Mouse (Mus musculus) Patski (cell line): ENCODE measurements at regions not wholly inside any gene's neighbourhood (a gene's known extent, or its start where the extent isn't known, plus 50 kb on each side); places are given as distances from the start of the nearest gene placed in this dataset.

Experiments used
- ATAC-seq: fragments of 100-300 bp; one replicate; pipeline ENCODE4 v1.8.0; 2021
- CTCF ChIA-PET: fragments of 350-600 bp; sonication (Branson Sonifier 250); formaldehyde crosslinking; loops from one replicate; lab custom pipeline; 2022; ENCODE audit warnings: inconsistent platforms; lab: Charles Lee
- POLR2A ChIA-PET: fragments of 350-600 bp; sonication (Branson Sonifier 250); formaldehyde crosslinking; loops from one replicate; lab custom pipeline; 2022; ENCODE audit warnings: antibody characterized with exemption, inconsistent platforms; lab: Charles Lee
- DNase-seq: peaks from one replicate; pipeline ENCODE4 v3.0.0-alpha.2; 2011; ENCODE audit warnings: low read depth, low spot score
- H3K27me3 ChIP-seq: fragments of 371-371 bp; one replicate; pipeline ENCODE4 v1.5.1; 2021
- CTCF ChIP-seq: fragments of 100-300 bp; IDR thresholded peaks from one replicate; pipeline ENCODE4 v1.5.1; 2021
- in situ Hi-C: fragments of 300-500 bp; cut with MboI; formaldehyde crosslinking; loops from 3 replicates; pipeline ENCODE4 v1.11.1; 2018; ENCODE audit warnings: low pct_unique_long_range_greater_than_20kb, mixed read lengths

DNA sequence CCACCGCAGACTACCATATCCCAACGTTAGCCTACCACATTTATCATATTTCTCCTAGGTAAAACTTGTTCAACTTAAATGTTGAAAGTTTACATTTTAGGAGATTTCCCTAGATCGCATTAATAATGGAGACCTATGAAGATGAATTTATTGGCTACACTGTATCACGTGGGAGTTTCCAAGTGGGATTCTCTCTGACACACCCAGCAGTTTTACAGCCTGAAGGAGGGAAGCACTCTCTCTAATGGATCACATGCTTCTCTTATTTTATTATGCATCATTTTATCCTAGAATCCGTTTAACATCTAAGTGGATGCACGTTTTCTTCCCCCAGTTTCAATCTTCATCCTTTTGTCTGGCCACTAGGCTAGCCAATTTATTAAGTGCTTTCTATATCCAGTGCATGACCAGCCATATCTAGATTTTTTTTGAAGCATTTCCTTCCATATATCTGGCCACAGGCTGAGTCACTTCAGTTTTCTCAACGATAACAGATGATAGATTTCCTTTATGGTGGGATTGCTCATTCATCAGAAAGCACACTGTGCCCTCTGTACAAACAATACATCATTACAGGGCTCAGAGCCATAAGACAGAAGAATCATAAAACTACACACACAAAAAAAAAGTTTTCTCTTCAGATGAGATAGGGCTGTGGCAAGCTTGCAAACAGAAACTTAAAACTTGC is 476.3 kb upstream of the Syt1 start:
- TF ChIP-seq CTCF: no peak
- H3K27me3 ChIP-seq: no peaks in the 10 kb centered on the region
- CTCF ChIA-PET: interaction anchor here (2.1 kb wide), 1 partner anchor 9 kb away, joined by 5 read pairs; no protein-coding TSS in a partner anchor
- in situ Hi-C loops: loop anchor here (25.0 kb wide), 1 partner anchor 1025 kb away; no protein-coding TSS in a partner anchor
- POLR2A ChIA-PET: no interaction called here
- no peak for DNase-seq
- ATAC-seq: no peak

DNA sequence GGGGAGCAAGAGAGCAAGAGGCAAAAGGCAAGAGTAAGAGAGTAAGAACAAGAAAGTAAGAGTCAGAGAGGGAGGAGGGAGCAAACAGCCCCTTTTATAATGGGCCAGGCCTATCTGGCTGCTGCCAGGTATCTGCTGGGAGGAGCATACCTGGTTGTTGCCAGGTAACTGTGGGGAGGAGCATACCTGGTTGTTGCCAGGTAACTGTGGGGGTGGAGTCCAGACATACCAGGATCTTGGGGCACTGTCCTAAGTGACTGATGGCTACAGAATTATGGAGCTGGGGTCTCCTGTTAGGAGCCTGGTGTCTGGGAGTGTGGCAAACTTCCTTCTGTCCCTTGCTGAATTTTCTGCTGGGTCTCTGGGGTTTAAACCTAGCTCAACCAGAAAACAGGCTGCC is 469.8 kb upstream of the Syt1 start:
- no peak for TF ChIP-seq CTCF
- ATAC-seq (no peak), DNase-seq (no peak)
- CTCF ChIA-PET: no interaction called here
- in situ Hi-C loops: loop anchor here (25.0 kb wide), 1 partner anchor 1018 kb away; no protein-coding TSS in a partner anchor
- no peaks in the 10 kb centered on the region for H3K27me3 ChIP-seq
- POLR2A ChIA-PET: no interaction called here

DNA sequence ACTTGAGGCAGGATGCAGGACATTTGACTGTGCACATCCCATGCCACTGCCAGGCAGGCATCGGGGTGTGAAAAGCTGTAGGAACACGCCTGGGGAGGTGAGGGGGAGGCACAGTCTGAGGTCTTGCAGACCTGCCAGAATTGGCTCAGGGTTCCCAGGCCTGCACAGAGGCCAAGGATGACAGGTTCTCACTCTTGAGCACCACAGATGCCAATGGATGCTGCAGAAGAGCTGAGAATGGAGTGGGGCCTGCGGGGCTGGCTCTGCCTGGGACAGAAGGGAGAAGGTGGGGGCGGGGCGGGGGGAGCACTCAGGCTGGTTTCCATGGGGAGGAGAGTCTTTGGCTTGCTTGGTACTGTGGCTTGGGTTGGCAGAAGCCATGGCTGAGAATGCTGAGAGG is 469.2 kb upstream of the Syt1 start:
- no peak for DNase-seq
- in situ Hi-C loops: loop anchor here (25.0 kb wide), 1 partner anchor 1018 kb away; no protein-coding TSS in a partner anchor
- no peak for ATAC-seq
- H3K27me3 ChIP-seq: no peaks in the 10 kb centered on the region
- ChIA-PET POLR2A (no interaction called here), CTCF (no interaction called here)
- no peak for TF ChIP-seq CTCF

DNA sequence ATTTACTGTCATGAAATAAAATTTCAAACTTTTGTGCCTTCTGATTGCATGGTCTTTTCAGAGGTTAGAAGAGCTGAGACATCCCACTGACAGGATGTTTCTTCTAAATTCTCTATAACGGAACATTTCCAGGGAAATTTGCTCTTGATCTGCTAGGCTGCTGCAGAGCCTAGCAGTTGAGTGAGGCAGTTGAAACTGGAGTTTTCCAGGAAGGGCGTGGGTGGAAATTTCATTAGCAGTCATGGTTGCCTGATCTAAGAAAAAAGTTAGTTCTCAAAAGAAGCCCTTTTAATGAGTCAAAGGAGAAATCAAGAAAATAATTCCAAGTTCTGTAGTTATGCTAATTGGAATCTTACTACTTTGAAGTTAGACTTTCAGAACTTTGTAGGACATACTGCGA is 455.7 kb upstream of the Syt1 start:
- CTCF ChIA-PET: no interaction called here
- ATAC-seq (no peak), DNase-seq (no peak)
- H3K27me3 ChIP-seq: no peaks in the 10 kb centered on the region
- POLR2A ChIA-PET: no interaction called here
- in situ Hi-C loops: no loop called here
- no peak for TF ChIP-seq CTCF

DNA sequence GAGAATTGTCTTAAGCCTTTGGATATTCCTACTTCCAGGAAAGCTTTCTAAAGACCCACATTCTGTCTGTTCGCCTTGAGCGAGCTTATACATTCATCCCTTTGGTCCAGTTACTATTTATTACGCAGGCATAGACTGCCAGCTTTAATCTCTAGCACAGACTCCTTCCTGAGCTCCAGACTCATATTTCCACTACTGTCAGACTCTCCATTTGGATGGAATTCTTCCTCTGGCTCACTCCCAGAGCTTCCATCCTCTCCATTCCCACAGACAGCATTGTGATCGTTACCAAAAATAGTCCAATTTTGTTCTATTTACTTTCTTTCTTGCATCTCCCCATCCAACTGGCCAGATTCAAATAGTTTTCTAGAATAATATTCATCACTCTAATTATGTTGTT is 420.3 kb upstream of the Syt1 start:
- no peak for TF ChIP-seq CTCF
- no peak for DNase-seq
- no peak for ATAC-seq
- H3K27me3 ChIP-seq: peaks cover 4% of the 10 kb centered on the region
- in situ Hi-C loops: no loop called here
- POLR2A ChIA-PET: no interaction called here
- CTCF ChIA-PET: no interaction called here

DNA sequence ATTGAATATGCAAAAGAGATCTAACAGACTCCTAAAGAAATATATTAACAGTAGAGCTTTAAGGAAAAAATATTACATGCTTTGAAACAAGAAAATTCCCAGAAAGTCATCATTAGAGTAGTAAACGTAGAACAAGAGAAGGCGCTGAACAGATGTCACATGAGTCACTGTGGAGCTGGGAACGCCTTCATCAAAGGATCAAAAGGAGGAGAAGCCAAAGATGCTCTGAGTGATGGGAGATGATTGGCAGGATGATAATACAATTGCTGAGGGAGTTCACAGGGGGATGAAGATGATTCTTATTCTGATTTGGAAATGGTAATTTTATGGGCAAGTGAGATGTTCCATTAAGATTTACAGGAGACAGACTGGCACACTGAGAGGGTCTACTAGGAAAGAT is 417.1 kb upstream of the Syt1 start:
- peaks cover 4% of the 10 kb centered on the region for H3K27me3 ChIP-seq
- in situ Hi-C loops: no loop called here
- CTCF ChIA-PET: no interaction called here
- POLR2A ChIA-PET: no interaction called here
- DNase-seq: no peak
- no peak for TF ChIP-seq CTCF
- no peak for ATAC-seq

DNA sequence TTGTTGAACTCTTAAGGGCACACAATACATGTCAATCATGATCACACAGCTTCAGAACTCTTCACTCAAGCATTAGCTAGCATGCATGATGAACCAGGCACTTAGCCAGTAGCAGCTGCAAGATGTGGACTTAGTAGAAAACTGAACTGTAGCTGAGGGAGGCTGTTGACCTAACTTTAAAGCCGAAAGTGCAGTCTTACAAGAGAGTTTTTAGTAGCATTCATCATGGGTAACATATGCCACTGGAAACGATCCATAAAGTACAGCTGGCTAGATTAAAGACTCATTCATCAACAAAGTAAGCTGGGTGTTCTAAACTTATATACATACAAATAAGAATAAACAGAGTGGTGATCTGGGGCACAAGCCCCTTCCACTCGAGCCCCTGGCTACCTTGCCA is 396.2 kb upstream of the Syt1 start:
- CTCF ChIA-PET: no interaction called here
- POLR2A ChIA-PET: no interaction called here
- no peak for DNase-seq
- in situ Hi-C loops: no loop called here
- TF ChIP-seq CTCF: no peak
- no peaks in the 10 kb centered on the region for H3K27me3 ChIP-seq
- no peak for ATAC-seq

DNA sequence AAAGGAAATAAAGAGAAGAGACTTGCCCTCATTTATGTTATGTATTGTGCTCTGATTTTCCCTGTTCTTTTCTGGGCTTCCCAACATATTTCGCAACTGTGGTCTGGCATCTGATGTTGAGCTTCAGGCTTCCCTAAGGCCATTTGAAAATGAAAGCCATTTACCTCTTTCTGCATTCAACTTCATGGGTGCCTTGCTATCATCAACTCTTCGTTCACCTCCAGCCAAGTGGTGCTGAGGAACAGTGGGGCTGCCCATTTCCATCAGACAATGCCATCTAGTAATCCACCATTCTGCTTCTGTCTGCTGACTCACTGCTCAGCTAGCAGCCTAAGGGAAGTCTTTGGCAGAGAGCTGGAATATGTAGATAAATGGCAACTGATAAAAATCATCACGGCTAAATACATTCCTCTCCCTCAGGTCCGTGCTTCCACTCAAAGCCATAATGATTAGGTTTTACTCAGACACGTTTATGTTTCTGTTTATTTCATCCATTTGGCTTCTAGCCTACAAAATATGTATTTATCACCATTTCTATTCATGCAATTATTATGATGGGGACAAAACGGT is 394.4 kb upstream of the Syt1 start:
- no peak for TF ChIP-seq CTCF
- CTCF ChIA-PET: interaction anchor here (1.5 kb wide), 1 partner anchor 25 kb away, joined by 4 read pairs; no protein-coding TSS in a partner anchor
- H3K27me3 ChIP-seq: no peaks in the 10 kb centered on the region
- DNase-seq (no peak), ATAC-seq (no peak)
- in situ Hi-C loops: no loop called here
- POLR2A ChIA-PET: no interaction called here

DNA sequence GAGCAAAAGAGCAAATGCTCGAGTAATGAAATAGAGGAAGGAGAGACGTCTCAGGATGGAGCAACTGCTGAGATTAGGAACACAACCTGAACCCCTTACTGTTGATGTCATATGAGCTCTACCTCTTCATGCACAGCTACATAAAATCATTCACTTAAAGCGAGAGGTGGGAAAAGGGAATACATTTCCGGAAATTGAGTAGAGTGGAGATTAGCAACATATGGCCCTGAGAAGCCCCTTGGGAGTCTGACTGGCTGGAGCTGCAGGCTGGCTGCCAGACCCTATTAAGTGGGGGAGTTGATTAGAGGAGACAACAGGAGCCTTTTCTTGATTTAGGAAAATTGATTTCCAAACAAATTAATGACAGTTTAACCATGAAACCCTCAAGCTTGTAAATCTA is 373.0 kb upstream of the Syt1 start:
- no peak for TF ChIP-seq CTCF
- ChIA-PET POLR2A (no interaction called here), CTCF (no interaction called here)
- DNase-seq (no peak), ATAC-seq (no peak)
- peaks cover 14% of the 10 kb centered on the region for H3K27me3 ChIP-seq
- in situ Hi-C loops: no loop called here

DNA sequence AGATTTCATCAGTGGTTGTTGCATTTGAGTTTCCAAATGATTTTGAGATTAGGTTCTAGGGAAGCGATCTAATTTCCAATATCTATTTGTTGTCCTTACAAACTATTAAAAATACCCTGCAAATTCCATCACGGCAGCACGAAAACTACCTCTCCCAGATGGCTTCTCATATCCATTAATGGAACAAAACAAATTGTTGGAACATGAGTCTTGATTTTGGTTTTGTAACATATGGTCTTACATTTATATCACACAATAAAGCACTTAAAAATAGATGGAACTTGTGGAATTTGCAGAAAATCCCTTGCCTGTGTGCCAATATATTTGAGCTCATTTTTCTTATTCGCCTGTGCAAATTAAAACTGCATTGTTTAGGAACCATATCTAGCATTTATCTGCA is 368.1 kb upstream of the Syt1 start:
- TF ChIP-seq CTCF: no peak
- peaks cover 10% of the 10 kb centered on the region for H3K27me3 ChIP-seq
- ATAC-seq: no peak
- no peak for DNase-seq
- CTCF ChIA-PET: interaction anchor here (0.9 kb wide), 1 partner anchor 24 kb away, joined by 3 read pairs; no protein-coding TSS in a partner anchor
- POLR2A ChIA-PET: no interaction called here
- in situ Hi-C loops: no loop called here

DNA sequence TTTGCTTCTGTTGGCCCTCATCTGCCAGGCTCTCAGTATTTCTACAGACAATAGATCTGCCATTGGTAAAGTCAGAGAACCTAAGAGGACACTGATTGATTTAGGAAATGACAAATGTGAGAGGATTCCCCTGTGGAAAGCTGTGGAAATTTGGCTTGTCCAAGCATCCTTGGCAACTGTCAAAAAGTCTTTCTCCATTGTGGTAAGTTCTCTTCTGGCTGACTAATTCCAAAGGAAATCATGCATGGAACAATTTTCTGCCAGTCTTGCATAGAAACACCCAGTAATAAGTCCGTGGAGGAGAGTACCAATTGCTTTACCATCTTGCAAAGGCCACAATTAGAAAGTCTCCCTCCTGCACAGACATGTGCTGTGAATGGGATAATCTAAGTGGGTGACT is 349.4 kb upstream of the Syt1 start:
- ChIA-PET CTCF (no interaction called here), POLR2A (no interaction called here)
- ATAC-seq: no peak
- TF ChIP-seq CTCF: no peak
- no peak for DNase-seq
- in situ Hi-C loops: no loop called here
- H3K27me3 ChIP-seq: no peaks in the 10 kb centered on the region
